Mouse (Mus musculus) cerebellum, adult 2 months (tissue): ENCODE results near the gene Ccdc71l.

Source experiments
- CTCF ChIP-seq: fragments of 200-500 bp; IDR thresholded peaks from 2 replicates; pipeline ENCODE4 v1.5.1; 2011; ENCODE audit warnings: low read depth, mild to moderate bottlenecking, control low read depth, low read length, moderate library complexity, borderline replicate concordance; ENCODE audit not compliant: insufficient read depth
- POLR2A ChIP-seq: fragments of 200-500 bp; IDR thresholded peaks from 2 replicates; pipeline ENCODE4 v1.6.1; 2011; ENCODE audit warnings: low read length, control low read depth, borderline replicate concordance; ENCODE audit not compliant: insufficient read depth

- TF ChIP-seq POLR2A (no peak), CTCF (no peak)
These were observed 52.5 kb downstream of the Ccdc71l start for GRCm38 (mm10) chr12:32431004-32431403.
